In genomic region chr12:29100042-29100570, GRCm38 (mm10) we compare ENCODE assay signal across 16 mouse cellular contexts.
"Had no signal": no experiment of that assay in that cellular context is flagged by ENCODE, and none has a peak within 500 bp of the region (broad histone marks: within the 10 kb centered on the region; RNA-seq: fewer than 3 reads in every experiment).

No protein-coding gene starts in this region.

- DNase-seq: kidney, adult 8-10 months; kidney, postnatal 25 days; layer of hippocampus, adult 9-11 months; layer of hippocampus, postnatal 36 days; liver; lung, adult 2 months; lung, postnatal 36 days; right cerebral cortex, postnatal 4 days; spleen, adult 18-20 months; thymus, postnatal 36 days had no signal

- H3K4me2 ChIP-seq: limb, embryonic 12.5 days; midbrain, embryonic 13.5 days; neural tube, embryonic 12.5 days had no signal

- H3K27ac ChIP-seq: limb, embryonic 12.5 days; liver, embryonic 14.5 days; midbrain, embryonic 13.5 days; neural tube, embryonic 12.5 days had no signal

- H3K27me3 ChIP-seq: limb, embryonic 12.5 days; midbrain, embryonic 13.5 days; neural tube, embryonic 12.5 days had no signal

- H3K9ac ChIP-seq: limb, embryonic 12.5 days; liver, embryonic 14.5 days; midbrain, embryonic 13.5 days; neural tube, embryonic 12.5 days had no signal

- H3K9me3 ChIP-seq: limb, embryonic 12.5 days; midbrain, embryonic 13.5 days; neural tube, embryonic 12.5 days had no signal

- H3K4me3 ChIP-seq: limb, embryonic 12.5 days; midbrain, embryonic 13.5 days; myocyte; neural tube, embryonic 12.5 days had no signal

- H3K36me3 ChIP-seq: limb, embryonic 12.5 days; midbrain, embryonic 13.5 days; neural tube, embryonic 12.5 days had no signal

- ATAC-seq: lung, postnatal 0 days; midbrain, embryonic 13.5 days had no signal
